Mouse (Mus musculus): ENCODE measurements around the gene Depp1.

- TF ChIP-seq CTCF (IDR thresholded peaks at IDR 0.05; ENCODE audit: borderline replicate concordance, insufficient read depth, low read length) (no peak), POLR2A (IDR thresholded peaks at IDR 0.05; ENCODE audit: low read depth, low read length) (no peak)
These were observed 22.3 kb upstream of the Depp1 start for GRCm38 (mm10) chr6:116628095-116628494.

All from embryonic fibroblast, embryonic 13.5 days (primary cell).